Mouse (Mus musculus) brain, embryonic 18.5 days (tissue): Measurements from ENCODE around the gene Ebf1.
A peak's percentile ranks its signal among the peaks of the same experiment; 100 is the strongest.

Source experiments
- DNase-seq: peaks from one replicate; pipeline ENCODE4 v3.0.0-alpha.2; 2012; ENCODE audit warnings: low read depth, low spot score

Gene Ebf1

DNA sequence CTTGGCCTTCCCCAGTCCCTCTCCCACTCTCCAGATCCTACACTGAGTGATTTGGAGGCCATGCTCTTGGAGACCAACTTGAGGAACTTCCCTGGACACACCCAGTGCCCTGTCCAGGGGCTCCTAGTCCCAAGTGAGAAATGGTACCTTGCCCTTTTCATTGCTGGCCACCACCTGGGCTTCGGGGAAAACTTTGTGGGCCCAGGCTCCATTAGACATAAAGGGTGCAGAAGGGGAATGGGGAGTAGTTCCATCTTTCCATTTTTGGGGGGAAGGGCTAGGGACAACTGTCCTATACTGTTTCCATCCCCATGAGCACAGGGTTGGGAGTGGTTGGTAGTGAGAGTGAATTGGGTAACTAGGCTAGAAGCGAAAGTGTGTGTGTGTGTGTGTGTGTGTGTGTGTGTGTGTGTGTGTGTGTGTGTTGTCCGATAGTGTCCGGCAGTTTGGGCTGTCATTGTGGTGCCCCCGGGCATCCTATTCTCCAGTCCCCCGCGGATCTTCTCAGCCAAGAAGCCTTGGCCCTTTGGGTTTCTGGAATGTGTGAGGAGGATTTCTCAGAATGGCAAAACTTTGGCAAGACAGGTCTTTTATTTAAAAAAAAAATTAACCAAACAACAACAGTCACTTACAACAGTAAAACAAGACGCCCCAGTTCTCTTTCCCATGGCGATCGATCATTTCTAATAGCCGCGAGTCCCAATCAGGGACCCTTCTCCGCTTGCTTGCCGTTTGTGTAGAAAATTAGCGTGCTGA lies 2.2 kb downstream of the Ebf1 start:
- no peak for DNase-seq

DNA sequence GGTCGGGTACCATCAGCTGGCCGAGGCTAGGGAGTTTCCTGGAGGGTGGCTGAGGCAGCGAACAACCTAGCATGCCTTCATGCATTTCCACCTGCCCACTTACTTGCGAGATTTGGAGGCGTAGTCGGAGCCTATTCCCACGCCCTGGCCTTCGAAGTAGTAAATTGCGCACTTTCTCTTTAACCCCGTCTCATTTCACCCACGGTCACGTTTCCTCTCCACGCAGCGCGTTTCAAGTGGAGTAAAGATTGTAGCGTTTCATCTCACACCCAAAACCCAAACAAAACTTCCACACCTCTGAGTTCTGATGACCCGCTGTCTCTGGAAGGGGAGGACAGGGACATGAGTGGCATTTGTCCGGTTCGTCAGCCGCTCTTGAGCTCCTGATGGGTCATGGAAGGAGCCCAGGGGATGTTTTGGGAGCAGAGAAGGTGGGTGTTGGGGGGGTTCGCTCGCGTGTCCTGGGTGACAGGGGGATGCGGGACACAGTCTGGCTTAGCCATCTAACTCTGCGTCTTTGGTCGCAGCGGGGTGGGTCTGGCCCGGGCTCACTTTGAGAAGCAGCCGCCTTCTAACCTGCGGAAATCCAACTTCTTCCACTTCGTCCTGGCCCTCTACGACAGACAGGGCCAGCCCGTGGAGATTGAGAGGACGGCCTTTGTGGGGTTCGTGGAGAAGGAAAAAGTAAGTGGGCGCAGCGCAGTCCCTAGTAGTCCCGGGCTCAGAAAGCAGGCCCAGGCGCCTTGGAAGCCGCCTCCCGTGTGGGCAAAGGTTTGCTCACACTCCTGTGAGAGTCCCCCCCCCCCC lies 3.0 kb downstream of the Ebf1 start:
- DNase-seq, result no peak

DNA sequence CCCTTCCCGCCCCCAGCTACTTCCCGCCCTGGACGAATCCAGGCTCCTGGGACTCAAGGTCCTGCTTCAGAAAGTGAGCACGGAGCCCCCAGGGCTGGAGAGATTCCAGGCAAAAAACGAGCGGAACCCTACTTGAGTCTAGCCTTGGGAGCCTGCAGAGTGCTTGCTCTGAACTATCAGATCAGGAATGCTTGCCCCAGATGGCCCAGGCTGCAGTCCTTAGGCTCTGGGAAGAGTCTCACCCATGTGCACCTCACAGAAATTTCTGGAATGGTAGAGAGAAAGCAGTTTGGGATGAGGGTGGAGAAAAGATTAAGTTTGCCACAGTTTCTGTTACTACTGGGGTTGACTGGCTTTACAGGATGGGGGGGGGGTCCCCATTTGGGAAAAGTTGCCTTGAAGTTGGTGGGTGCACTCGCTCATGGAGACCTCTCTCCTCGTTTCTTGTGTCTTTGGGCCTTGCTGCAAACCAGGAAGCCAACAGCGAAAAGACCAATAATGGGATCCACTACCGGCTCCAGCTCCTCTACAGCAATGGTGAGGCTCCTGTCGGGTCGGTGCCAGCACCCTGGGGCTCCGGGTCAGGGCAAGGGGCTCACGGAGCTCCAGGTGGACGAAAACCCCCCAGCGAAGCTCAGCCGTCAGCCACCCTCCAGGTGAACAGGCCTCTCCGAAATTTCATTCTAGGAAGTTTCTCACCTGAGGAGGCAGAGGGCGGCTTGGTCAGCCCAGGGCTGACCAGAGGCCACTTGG lies 3.8 kb downstream of the Ebf1 start:
- DNase-seq, result no peak

DNA sequence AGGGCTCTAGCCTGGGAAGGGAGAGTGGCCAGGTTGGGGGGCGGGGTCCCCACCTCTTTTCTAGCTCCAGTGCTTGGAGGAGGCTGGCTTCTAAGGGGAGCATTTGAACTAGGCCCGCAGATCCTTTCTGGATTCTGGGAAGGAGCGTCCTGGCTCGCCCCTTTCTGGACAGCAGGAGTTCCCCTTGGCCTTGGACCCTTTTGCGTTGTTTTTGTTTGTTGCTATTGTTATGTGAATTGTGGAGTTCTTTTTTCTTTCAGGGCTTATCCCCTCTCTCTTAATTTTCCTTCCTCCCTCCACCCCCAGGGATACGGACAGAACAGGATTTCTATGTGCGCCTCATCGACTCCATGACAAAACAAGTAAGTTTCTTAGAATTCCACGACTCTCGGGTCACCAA lies 4.5 kb downstream of the Ebf1 start:
- no peak for DNase-seq

DNA sequence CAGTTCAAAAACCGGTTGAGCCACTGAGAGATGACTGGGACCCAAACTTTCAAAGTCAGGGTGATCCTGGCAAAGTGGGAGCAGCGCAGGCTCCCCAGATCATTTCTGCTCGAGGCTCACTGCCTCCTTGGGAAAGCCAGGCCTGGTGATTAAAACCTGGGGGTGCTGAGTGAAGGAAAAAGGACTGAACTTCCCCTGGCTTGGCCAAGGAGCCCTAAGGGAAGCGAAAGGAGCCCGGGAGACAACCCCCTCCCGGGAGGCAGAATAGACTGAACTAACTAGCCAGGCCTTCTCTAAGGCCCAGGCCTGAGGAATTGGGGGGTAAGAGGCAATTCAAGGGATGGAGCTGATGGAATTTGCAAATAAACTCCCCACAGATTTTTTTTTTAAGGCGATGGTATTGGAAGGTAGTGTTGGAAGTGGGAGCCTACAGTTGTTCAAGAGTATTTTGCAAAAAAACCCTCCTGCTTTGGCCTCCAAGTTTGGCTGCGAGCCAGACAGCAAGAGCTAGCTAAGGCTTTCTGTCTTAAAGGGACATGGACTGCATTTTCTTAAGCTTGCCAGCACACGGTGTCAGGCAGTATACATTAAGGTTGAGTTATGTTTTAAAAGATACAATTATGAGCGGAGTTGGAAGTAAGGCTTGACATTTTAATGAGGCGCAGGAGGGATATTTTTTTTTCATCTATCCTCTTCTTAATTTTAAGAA lies 5.1 kb downstream of the Ebf1 start:
- no peak for DNase-seq

DNA sequence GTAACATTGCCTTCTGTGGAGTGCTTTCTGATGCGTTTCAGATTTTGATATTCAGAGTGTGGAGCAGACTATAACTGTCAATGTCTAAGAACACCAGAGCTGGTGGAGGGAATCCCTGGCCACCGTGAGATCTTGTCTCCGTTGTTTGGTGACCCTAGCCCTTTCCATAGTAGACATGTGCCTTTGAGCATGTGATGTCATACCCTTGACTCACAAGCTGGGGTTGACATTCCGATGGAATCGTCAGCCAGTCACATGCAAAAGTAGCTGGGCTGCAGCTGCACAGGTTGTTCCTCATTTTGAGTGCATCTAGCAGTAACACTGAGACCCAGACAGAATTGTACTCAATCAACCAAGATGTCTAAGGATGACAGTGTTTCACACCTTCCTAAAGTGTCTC lies 7.4 kb downstream of the Ebf1 start:
- no peak for DNase-seq

DNA sequence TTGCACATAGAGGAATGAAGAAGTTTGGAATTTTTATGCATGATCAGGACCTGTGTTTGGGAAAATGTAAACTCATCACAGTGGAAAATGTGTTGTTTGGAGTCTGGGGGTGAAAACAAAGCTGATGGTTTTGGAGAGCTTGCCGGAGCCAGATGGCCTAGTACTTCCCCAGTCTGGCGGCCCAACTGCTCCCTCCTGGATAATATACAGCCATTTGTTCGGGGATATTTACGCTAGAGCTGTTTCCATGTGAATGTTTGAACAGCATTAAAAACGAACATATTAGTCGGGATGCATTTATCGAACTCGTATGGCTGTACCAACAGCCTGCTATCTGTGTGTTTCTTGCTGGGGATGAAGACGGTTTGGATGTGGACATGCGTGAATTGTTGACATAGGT lies 8.9 kb downstream of the Ebf1 start:
- DNase-seq, result peak; percentile 62

DNA sequence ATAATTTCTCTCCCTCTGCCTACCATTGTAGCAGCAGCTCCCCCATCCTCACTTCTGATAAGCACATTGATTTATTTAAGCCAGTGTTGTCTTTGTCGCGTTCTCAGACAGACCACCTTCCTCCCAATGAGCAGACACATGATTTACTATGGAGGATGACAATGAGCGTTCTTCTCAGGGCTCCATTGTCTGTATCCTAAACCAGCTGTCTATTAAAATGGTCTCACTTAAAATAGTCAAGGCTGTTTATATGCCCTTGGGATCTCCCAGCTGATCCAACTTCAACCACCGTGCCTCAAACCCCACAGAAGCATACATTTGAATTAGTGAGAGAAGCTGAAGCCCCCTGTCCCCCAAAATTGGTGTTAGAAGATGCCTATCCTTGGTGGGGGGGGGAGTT lies 11.3 kb downstream of the Ebf1 start:
- no peak for DNase-seq

DNA sequence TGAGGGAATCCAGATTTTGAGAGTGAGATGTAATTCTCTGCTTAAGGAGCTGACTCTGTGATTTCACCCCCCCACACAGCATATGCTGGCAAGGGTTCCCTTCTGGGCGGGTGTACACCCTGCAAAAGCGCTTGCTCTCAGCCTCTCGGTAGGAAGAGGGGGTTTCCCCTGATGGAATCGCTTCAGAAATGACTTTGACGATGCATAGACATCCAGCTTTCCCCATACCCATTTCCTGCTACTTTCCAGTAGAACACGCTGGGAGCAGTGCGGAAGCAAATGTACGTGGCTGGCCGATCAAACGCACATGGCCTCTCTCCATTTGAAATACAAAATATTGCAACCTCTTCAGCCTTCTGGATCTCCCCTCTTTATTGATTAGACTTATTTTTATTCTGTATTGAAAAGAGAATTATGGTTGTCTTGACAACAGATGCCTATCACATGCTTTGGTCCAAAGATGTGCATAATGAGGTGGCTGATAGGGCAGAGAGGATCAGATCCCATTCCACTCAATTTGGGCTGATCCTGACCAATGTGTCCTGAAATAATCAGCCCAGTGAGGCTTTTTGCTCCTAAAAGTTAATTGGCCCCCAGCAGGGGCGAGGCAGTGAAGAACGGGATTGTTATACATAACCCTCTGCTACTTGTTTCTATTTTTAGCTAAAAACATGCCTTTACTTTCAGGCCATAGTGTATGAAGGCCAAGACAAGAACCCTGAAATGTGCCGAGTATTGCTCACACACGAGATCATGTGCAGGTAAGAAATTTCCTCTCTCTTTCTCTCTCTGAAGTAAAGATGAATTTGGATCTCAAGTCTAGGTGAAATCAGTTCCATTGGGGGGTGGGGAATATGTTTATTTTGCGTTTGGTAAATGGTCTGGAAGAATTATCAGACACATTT lies 15.2 kb downstream of the Ebf1 start:
- DNase-seq, result no peak

DNA sequence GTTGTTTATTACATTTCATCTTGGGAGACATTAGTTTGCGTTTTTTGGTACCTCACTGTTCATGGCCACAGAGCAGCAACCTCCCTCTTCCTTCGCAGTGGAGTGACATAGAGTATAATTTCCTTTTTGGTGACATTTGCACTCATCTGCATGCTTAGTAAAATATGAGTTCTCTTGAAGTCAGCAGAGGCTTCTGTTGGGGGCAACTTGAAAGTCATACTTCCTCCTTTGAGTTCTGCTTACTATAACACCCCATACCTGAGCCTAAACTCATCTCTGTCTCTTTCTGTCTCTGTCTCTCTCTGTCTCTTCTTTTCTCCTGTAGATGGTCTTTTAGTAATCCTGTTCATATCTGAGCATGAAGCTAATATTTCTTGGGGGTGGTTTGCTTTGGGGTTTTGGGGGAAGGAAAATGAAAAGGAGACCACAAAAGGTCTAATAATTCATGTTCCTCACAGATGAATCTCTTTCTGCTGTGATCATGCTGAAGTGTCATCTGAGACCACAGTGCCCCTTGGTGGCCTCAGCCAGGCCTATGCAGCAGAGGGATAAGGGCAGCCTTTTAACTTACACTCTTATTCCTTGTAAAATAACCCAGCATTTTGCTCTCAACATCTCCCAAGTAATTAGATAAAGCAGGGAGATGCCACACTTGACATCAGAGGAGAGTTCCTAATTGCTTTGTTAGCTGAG lies 16.0 kb downstream of the Ebf1 start:
- DNase-seq, result no peak

DNA sequence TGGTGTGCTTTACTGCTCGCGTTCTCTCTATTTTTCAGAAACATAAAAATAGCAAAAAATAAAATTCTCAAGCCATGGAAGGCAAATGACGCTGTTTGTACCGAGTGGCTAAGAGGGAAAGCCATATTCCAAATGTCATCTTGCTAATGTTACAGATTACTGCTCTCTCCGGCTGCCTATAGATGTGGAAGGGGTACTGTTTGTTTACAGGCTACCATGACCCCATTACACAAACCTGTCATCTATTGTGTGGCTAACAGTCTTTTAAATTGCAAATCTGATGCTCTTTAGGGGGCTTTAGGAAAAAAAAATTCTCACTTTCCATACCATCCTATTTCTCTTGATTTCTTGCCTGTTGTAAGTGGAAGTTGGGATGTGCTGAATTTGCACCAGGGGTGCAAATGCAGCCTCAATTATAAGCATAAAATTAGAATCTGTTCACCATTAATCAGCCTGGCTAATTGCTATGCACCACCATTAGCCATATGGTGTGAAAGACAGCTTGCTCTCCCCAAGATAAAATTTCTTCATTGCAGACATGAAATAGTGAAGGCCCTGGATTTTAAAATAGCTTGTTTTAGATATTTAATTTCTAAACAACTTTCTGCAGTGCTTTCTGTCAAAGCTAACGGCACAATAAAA lies 17.6 kb downstream of the Ebf1 start:
- no peak for DNase-seq

DNA sequence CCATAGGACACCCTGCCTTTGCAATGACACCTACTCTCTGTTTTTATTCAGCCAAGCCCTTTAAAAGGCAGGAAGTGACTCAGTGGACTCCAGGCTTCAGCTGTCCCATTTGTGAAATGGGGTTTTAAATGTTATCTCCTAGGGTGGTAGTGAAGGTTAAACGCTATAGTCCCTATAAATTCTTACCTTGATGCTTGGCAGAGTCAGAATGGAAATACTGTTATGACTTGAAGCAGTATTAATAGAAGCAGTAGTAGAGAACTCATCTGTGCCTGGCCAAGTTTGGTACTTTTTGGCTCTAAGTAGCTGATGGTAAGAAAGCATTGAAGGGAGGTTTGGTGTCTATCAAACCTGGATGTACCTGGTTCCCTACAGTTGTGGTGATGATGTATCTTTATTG lies 19.1 kb downstream of the Ebf1 start:
- no peak for DNase-seq

DNA sequence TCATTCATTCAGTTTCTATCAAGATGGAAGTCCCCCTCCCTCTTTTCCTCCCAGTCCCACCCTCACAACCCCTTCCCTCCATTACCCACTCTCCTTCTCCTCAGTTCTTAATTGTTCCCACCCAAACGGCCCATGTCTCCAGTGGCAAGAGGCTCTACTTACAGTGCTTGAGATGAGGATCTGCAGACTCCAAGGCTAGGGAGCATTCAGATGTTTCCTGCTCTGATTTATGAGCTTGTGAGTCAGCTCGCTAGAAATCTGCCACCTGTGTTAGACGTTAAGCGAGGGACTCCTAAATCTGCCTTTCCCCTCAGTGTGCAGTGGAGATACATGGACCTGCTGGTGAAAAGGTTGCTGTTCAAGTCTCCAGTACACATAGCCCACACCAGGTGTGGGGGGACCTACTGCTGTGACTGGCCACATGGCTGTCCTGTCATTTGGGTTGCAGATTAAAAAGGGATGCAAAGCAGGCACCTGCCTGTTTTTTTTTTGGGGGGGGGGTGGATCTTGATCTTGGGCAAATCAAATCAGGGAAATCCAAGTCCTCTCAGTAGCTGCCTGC lies 21.2 kb downstream of the Ebf1 start:
- DNase-seq, result no peak

DNA sequence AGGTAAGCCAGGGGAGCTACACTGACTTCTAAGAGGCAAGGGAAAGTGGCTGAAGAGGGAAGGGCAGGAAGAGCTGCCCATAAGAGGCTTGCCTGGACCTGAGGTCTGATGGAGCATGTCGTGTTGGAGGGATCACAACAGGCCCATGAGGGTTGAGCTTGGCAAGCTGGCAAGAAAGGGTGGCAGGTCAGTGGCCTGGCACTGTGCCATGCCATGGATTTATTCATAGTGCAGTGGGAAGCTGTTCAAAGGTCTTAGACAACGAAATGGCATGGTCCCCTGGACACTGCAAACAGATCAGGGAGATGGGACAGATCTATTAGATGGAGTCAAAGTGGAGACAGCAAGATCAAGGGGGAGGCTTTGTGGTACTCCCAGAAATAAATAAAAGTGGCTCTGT lies 24.4 kb downstream of the Ebf1 start:
- no peak for DNase-seq

DNA sequence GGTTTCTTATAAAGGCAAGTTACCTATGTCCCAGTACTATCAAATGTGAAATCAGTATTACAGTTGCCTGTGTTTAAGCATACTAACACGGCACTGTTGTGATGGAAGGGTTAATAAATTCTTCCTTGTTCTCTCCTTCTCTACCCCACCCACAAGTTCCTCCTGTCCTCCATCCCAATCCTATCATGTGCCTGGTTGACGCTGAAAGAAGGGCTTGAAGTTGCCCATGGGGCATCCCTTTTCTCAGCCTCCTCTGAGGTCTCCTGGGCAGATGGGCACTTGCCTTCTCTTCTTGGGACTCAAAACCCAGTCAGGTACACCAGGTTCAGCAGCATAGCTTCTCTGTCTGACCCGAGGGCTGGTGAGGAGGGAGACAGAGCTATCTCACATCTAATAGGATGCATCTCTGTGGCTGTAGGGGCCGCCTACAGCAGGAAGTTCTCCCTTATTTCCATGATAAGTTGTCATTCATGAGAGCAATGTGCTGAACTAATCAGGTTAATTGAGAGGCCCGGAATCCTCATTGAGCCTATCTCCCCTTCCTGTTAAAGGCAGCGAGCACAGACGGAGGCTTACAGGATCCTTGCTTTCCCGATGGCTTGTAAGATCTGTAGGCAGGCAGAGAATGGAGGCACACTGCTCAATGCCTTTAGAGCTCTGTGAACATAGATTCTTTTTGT lies 37.4 kb downstream of the Ebf1 start:
- DNase-seq, result no peak

DNA sequence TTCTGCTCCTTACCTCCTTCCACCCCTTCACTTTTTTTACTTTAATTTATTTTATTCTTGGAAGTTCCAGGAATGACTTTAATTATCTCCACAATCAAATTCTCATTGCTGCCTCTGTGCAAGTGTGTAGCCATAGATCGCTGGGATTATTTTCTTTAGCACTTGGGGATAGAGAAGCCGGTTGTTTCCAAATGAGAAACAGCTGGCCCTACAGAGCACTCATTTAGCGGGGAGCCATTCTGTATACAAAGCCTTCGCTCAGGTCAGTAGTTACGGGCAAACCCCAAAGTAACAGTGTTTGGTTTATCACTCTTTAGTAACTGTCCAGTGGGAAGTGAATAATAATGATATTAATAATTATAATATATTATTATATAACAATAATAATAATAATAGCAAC lies 38.4 kb downstream of the Ebf1 start:
- no peak for DNase-seq

DNA sequence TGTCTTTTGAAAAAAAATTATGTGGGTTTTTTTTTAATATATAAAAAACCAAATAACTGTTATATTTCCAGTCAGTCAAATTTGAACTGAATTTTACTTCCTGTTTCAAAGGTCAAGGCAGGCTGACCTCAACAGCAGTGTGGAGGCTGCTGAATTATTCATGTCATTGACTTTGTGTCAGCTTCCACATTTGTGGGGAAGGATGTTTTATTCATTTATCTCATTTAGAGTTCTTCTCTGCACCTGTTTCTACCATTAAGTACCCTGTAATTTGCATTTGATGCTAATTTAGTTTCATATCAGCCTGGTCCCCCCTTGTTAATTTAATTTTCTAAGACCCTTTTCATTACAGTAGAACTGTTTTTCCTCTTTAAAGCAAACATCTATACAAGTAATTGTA lies 39.8 kb downstream of the Ebf1 start:
- DNase-seq, result no peak

DNA sequence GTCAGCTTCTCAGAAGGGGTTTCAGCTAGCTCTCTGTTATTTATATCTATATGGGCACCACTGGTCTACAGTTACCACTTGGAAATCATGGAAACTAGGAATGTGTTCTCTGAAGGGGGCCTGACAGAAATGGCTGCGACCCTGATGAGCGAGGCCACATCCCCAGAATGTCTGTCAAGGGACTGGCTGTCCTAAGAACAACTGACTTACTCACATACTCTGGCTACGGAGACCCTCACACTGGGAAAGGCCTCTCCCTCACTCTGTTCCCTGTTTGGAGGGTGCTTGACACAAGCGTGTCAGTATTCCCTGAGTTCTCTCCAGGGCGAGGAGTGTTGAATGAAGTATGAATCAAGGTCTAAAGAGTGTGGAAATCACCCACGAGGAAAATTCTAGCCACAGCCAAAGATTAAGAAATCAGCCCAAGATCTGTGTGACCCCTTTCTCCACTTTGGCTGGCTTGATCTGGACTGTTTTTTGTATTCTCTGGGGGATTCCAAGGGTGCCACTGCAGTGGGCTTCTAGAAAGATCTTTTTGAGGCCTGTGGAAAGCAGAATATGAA lies 40.8 kb downstream of the Ebf1 start:
- DNase-seq, result no peak

DNA sequence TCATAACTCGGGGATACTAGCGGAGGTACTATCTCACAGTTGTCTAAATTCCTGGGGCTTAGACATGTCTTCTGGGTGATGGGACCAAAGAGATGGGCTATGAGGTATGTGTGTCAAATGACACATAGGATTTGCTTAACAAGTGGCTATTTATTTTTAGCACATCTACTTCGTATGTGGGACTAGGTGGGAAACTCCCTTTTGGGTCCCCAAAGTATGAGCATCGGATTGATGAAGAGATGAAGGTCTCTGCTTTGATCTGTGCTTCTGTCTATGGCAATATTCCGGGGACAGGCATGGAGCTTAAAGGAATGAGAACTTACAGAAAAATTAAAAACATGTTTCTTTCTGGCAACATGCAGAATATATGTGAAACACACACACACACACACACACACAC lies 44.8 kb downstream of the Ebf1 start:
- no peak for DNase-seq
